Mouse (Mus musculus) adrenal gland, adult 10 weeks (tissue): Measurements from ENCODE around the gene Oog3. TPM values are rescaled to one million over a fixed set of nuclear protein-coding genes. Genes with fewer than 3 reads are reported as not detected.

Experiments
- polyA plus RNA-seq: library from polyadenylated mRNA; stranded (reverse); fragments of 350-450 nt; fragmentation: Illumina TruSeq; extraction: RNeasy Lipid Tissue Mini Kit (QIAGEN cat#74804); gene quantifications from one replicate; pipeline ENCODE4 v1.2.3, GENCODE M21; 2014; ENCODE audit warnings: low read depth, low replicate concordance

Gene Oog3
- not detected for polyA plus RNA-seq

GRCm38 (mm10) chr4:144162563-144162962, at the start of gene Oog3:
Gene Oog3, minus strand, starts transcription at chr4:144162663.

GRCm38 (mm10) chr4:144190419-144190818, 28.0 kb upstream of the Oog3 start, which contains the start of gene Oog2:
Gene Oog2, plus strand, starts transcription at chr4:144190719.

Other genes with a start within 250 kb of the Oog3 start
- not detected for gene Pramef25, start 211.6 kb downstream of the Oog3 start, polyA plus RNA-seq
- gene Gm13101, start 195.7 kb downstream of the Oog3 start, polyA plus RNA-seq: not detected
- not detected for gene Pramef17, start 168.3 kb downstream of the Oog3 start, polyA plus RNA-seq
- gene Pramel4, start 103.5 kb downstream of the Oog3 start, polyA plus RNA-seq: not detected
- gene Gm13102, start 56.2 kb downstream of the Oog3 start, polyA plus RNA-seq: not detected
- gene Oog2, start 28.1 kb upstream of the Oog3 start, polyA plus RNA-seq: not detected
- not detected for gene C87977, start 50.7 kb upstream of the Oog3 start, polyA plus RNA-seq
- not detected for gene Pramel5, start 117.8 kb upstream of the Oog3 start, polyA plus RNA-seq
- not detected for gene Gm13128, start 167.6 kb upstream of the Oog3 start, polyA plus RNA-seq
- gene Gm13119, start 195.3 kb upstream of the Oog3 start, polyA plus RNA-seq: not detected
- not detected for gene Pramef20, start 215.3 kb upstream of the Oog3 start, polyA plus RNA-seq
- not detected for gene Pramef12, start 245.8 kb upstream of the Oog3 start, polyA plus RNA-seq